Mouse (Mus musculus): Measurements from ENCODE around the gene Dnah8. TPM values are rescaled to one million over a fixed set of nuclear protein-coding genes. Genes with fewer than 3 reads are reported as not detected.
A peak's percentile ranks its signal among the peaks of the same experiment; 100 is the strongest.

Gene Dnah8
- total RNA-seq, 4 experiments from 2014 or later, result 1.7 to 2.2 (median 2.0) TPM

- peak; percentile 51 to 80 for DNase-seq (ENCODE audit: low spot score in 2 of 2)
Measured at GRCm38 (mm10) chr17:30746056-30747024, 122.2 kb downstream of the Dnah8 start.

DNA sequence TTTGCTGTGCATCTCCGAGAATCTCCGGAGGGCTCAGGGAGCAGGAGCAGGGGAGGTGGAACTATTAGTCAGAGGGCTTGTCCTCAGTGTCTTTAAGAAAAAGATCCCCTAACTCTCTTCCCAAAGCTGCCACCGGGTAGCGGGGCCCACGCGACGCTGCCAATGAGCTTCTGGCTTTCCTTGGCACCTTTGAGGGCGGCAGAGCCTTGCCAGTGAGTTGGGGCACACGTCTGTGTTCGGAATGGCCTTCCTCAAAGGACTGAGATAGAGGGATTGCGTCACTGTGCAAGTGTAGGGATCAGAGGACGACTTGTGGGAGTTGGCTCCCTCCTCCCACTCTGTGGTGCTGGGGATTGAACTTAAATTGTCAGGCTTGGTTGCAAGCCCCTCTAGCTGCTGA, 125.2 kb downstream of the Dnah8 start:
- DNase-seq (ENCODE audit: low spot score in 2 of 2), result no peak

- no peak for DNase-seq (ENCODE audit: low spot score in 2 of 2)
Measured at GRCm38 (mm10) chr17:30750269-30750668, 126.1 kb downstream of the Dnah8 start.

DNA sequence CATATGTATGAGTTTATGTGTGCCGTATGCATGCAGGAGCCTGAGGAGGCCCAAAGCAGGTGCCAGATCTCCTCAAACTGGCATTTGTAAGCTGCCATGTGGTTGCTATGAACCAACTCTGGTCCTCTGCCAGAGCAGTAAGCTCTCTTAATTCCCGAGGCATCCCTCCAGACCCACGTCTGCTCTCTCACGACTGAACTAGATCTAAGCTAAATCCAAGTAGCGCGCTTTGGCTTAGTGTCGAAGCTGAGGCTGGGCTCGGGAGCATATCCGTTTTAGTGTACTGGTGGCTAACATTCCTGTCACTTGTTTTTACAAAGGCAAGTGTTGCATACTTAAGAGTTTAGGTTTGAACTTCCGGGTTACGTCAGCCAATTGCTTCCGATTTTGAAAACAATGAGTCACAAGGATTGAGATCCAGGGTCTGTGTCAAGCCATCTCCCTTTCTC, 128.2 kb downstream of the Dnah8 start:
- peak; percentile 74 to 77 for DNase-seq (ENCODE audit: low spot score in 2 of 2)

- DNase-seq (ENCODE audit: low spot score in 2 of 2), result no peak
Measured at GRCm38 (mm10) chr17:30753201-30753600, 129.0 kb downstream of the Dnah8 start.

- no peak for DNase-seq (ENCODE audit: low spot score in 2 of 2)
Measured at GRCm38 (mm10) chr17:30756771-30757170, 132.6 kb downstream of the Dnah8 start.

DNA sequence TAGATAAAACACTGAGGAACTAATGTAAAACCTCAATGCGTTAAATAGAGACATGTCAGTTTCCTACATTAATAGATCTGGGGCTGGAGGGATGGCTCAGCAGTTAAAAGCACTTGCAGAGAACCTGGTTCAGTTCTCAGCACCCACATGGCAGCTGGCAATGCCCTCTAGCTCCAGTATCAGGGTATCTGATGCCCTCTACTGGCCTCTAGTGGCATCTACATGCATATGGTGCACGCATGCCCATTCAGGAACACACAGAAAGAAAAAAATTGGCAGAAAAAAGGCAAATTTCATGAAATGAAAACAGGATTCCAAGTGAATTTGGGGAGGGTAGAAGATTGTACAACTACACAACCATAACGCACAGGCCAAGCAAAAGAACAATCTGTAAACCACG, 136.2 kb downstream of the Dnah8 start:
- DNase-seq (ENCODE audit: low spot score in 2 of 2), result no peak

DNA sequence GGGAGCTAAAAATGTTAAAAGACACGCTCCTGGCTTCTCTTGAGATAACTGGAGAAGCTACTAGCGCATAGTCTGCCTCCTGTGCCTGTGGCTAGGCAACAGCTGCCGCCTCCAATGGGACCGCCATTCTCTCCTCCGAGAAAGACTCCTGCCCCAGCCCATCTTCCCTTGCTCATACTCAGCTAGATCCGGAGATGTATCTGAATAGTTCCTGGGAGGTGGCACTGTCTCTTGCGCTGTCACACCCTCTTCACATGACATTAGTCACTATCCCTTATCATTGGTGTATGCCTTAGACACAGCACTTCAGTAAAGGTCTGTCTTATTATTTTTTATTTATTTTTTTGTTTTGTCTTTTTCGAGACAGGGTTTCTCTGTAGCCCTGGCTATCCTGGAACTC, 140.1 kb downstream of the Dnah8 start:
- no peak for DNase-seq (ENCODE audit: low spot score in 2 of 2)

- no peak for DNase-seq (ENCODE audit: low spot score in 2 of 2)
Measured at GRCm38 (mm10) chr17:30774416-30774815, 150.3 kb downstream of the Dnah8 start.

DNA sequence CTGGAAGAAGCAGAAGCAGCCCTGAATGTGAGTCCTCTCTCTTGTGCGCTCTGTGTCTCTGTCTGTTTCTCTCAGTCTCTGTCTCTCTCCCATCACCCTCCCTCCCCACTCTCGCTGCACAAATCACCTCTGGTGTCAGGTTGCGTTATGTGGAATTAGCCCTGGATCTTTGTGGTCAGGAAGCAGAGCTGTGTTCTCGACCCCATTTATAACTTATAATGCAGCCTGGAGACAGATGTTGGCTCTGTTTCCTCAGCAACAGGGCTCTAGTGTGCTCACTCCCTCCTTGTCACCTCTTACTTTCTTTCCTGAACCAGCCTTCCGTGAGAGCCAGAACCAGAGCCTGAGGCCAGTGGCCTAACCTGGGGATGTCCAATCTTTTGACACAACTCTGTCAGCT, 150.9 kb downstream of the Dnah8 start:
- no peak for DNase-seq (ENCODE audit: low spot score in 2 of 2)

DNA sequence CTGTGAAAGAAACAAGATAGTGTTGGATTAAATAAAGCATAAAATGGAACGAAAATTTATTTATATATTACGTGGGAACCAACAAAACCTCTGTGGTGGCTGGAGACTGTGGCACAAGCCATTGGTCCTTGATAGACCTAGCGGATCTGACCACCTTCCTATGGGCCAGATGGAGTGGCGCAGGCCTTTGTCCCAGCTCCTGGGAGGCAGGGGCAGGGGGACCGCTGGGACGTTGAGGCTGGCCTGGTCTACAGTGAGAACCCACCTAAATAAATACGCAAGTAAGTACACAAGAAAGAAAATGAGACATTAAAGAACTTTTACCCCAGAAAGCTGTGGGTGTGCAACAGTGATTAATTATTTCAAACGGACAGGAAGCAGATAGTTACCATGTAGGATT, 156.9 kb downstream of the Dnah8 start:
- DNase-seq (ENCODE audit: low spot score in 2 of 2), result no peak

DNA sequence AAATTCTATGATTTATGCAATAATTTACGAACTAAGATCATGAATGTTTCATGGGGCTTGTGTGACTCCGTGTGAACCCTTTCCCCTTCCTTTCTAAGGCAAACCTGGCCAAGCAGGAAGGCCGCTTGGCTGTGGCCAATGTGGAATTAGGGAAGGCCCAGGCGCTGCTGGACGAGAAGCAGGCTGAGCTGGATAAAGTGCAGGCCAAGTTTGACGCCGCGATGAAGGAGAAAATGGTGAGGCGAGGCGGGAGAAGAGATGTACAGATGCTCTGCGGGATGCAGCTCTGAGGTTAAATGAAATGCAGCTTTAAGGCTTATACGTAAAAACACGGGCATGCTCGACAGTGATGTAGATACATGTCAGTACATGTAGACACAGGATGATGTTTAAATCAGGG, 158.1 kb downstream of the Dnah8 start:
- no peak for DNase-seq (ENCODE audit: low spot score in 2 of 2)

DNA sequence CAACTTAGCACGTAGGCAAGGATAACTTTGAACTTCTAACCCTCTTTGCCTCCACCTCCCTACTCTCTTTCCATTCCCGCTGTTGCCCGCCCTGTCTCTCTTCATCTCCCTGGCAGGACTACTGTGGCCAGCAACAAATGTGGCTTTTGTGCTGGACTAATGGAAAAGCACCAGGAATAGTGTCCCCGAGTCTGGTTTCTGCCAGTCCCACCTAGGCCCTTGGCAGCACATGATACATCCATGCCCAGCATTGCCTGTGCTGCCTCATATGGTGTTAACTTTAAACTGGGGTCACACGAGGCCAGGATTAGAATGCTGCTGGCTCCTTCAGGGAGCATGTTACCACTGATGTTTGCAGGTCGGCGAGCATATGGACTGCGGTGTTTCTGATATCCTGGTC, 164.2 kb downstream of the Dnah8 start:
- no peak for DNase-seq (ENCODE audit: low spot score in 2 of 2)

- no peak for DNase-seq (ENCODE audit: low spot score in 2 of 2)
Measured at GRCm38 (mm10) chr17:30790816-30791215, 166.7 kb downstream of the Dnah8 start.

DNA sequence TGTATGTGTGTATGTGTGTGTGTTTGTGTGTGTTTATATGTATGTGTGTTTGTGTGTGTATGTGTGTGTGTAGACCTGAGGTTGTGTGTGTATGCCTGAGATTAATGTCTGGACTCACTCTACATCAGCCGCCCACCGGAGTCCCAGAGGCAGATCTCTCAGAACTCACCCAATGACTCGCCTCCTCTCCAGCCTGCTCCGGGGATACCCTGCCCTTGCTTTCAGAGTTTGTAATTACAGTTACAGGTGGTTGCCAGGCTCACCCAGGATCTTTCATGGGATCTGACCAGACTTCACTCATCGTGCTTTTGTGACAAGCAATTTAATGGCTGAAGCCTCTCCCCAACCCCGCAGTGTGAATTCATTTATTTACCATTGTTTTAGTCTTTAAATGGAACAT, 168.2 kb downstream of the Dnah8 start:
- DNase-seq (ENCODE audit: low spot score in 2 of 2), result no peak

- no peak for DNase-seq (ENCODE audit: low spot score in 2 of 2)
Measured at GRCm38 (mm10) chr17:30796616-30797015, 172.5 kb downstream of the Dnah8 start.

DNA sequence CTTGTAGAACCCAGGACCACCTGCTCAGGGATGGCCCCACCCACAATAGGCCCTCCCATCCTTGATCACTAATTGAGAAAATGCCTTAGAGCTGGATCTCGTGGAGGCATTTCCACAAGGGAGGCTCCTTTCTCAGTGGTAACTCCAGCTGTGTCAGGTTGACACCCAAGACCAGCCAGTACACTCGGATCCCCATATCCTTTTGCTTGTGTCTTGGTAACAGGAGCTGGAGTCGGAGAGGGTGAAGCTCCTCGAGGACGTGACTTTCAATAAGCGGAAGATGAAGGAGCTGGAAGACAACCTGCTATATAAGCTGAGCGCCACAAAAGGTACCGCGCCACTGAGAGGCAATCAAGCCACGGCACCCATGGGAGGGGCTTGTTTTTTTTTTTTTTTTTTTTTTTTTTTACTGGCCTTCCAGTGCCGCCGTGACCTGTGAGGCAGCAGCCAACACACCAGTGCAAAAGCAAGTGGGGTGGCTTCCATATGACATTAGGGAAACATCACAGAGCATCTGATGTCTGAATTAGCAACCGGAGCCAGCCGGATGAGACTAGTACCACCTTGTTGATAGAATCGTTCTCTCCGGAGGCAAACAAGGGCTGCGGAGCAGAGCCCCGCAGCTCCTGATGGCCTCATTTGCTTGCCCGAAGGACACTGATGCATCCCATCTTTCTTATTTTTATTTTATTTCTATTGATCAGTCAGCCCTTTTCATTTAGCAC, 176.3 kb downstream of the Dnah8 start:
- no peak for DNase-seq (ENCODE audit: low spot score in 2 of 2)

DNA sequence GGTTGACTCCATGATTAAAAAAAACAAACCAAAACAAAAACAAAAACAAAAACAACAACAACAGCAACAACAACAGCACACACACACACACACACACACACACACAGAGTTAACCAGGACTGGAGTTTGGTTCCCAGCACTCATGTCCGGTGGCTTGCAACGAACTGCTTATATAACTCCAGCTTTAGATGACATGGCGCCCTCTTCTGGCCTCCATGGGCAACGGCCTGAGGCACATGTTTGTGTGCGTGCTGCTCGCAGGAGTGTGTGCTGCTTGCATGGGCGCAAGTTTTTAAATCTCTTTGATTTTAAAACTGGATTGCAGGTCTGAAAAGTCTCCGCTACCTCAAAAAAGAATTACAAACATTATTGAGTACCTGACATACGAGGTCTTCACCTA, 179.5 kb downstream of the Dnah8 start:
- DNase-seq (ENCODE audit: low spot score in 2 of 2), result no peak

DNA sequence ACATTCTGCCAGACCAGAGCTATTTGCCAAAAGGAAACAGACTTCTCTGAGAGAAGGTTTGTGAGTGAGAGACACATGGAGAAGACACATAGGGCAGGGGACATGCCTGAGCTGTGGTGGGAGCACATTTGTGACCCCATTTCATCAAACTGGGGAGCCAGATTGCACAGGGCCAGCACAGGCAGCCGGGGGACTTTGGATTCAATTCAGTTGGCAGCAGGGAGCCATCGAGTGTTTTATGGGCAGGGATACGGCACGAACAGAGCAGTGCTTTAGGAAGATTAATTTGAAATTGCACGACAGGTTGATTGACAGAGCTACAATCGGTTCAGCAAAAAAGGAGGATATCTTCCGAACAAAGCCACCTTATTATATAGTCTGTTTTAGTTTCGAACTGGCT, 180.8 kb downstream of the Dnah8 start:
- no peak for DNase-seq (ENCODE audit: low spot score in 2 of 2)

- DNase-seq (ENCODE audit: low spot score in 2 of 2), result no peak
Measured at GRCm38 (mm10) chr17:30805511-30806059, 181.4 kb downstream of the Dnah8 start.

GRCm38 (mm10) chr17:30808866-30809660, 184.9 kb downstream of the Dnah8 start:
- DNase-seq (ENCODE audit: low spot score in 2 of 2), result no peak
